ENCODE assay signal across 8 mouse cellular contexts in the genomic region with DNA sequence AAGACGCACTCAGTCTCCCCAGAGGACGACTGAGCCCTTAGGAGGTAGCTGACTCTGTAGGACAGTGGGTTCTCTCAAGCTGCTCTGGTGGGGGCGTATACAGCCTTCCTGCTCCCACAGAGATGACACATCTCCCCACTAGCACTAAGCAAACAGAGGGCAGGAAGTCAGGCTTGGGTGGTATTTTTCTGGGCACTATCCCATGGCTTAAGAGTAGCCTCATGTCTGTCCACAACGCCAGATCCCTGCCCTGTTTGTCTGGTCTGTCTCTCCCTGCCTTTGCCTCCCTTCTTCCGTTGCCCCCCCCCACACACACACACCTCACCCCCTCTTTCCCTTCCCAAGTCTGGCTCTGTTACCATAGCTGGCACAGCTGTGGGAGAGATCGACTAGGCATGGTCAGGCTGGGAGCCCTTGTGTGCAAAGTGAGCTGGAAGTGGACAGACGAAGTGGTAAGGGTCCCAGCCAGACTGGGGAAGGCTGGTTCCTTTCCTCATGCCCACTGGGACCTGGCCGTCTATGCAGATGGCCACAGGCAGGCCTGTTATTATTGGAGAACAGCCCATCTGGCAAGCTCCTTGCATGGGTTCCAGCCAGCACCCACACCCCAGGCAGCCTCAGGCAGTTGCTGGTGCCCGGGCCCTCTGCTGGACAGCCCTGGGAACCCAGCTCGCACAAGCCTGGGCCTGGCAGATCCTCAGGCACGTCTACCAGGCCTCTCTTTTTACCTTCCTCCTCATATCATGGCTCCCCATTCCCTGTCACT. TPM values are rescaled to one million over a fixed set of nuclear protein-coding genes. Genes with fewer than 3 reads are reported as not detected.
A peak's percentile ranks its signal among the peaks of the same experiment; 100 is the strongest.
DNase-seq lines count a peak whose midpoint lies in the region; ATAC-seq and TF ChIP-seq lines count a peak whose summit lies in the region.
"Had no signal": no experiment of that assay in that cellular context is flagged by ENCODE, and none has a peak within 500 bp of the region (broad histone marks: within the 10 kb centered on the region; RNA-seq: fewer than 3 reads in every experiment).

No protein-coding gene starts in this region.

- peak; percentile 49 to 61 (median 56); a peak in 5 of 6 replicates for TF ChIP-seq CTCF in MEL (IDR thresholded peaks at IDR 0.05 in 2 of 3, conservative IDR thresholded peaks at IDR 0.05 in 1 of 3; ENCODE audit: control insufficient read depth in 1 of 3, insufficient read depth in 1 of 3, low read depth in 2 of 3, low read length in 3 of 3, poor library complexity in 1 of 3, severe bottlenecking in 1 of 3)

- H3K4me2 ChIP-seq in forebrain, embryonic 16.5 days (ENCODE audit: low read length), result no peak overlapping the region

- WGBS in forebrain, embryonic 16.5 days, result 24% methylated on average over 11 of the region's 11 CpGs
- WGBS in hindbrain, embryonic 10.5 days, result 22% methylated on average over 11 of the region's 11 CpGs
- 45% methylated on average over 11 of the region's 11 CpGs for WGBS in macrophage (ENCODE audit: missing documents)

- H3K36me3 ChIP-seq in MEL (ENCODE audit: control insufficient read depth in 1 of 2, insufficient read depth in 2 of 2, low read length in 2 of 2) (peaks cover 0 to 37% of the 10 kb centered on the region in 2 experiments; a peak in 2 of 4 replicates), macrophage (ENCODE audit: inconsistent target) (no peaks in the 10 kb centered on the region)
- H3K36me3 ChIP-seq in forebrain, embryonic 16.5 days (ENCODE audit: control insufficient read depth, insufficient read depth), result no peaks in the 10 kb centered on the region
- no peaks in the 10 kb centered on the region for H3K36me3 ChIP-seq in hindbrain, embryonic 10.5 days

- H3K27me3 ChIP-seq in MEL (ENCODE audit: control insufficient read depth in 1 of 2, insufficient read depth in 2 of 2, low read length in 2 of 2), result no peaks in the 10 kb centered on the region
- H3K27me3 ChIP-seq in forebrain, embryonic 16.5 days (replicated peaks; ENCODE audit: control insufficient read depth, insufficient read depth, low read length), result peaks cover 12% of the 10 kb centered on the region
- peaks cover 86% of the 10 kb centered on the region for H3K27me3 ChIP-seq in hindbrain, embryonic 10.5 days (ENCODE audit: insufficient read depth, poor library complexity, severe bottlenecking)

- DNase-seq in MEL (ENCODE audit: low read depth, low spot score), result peak; percentile 84
- peak; percentile 83 for DNase-seq in cerebellum, adult 11-12 months
- DNase-seq in hindbrain, embryonic 10.5 days (ENCODE audit: low spot score), result peak; percentile 62
- peak; percentile 66 to 81 for DNase-seq in layer of hippocampus, postnatal 14 days (ENCODE audit: low spot score in 2 of 2)
- peak; percentile 58 for DNase-seq in right cerebral cortex, postnatal 4 days

- peak overlapping the region; percentile 87 for H3K27ac ChIP-seq in MEL (ENCODE audit: control insufficient read depth, low read depth, low read length)
- peak overlapping the region; percentile 71 for H3K27ac ChIP-seq in forebrain, embryonic 16.5 days (ENCODE audit: low read length)
- H3K27ac ChIP-seq in hindbrain, embryonic 10.5 days, result peak overlapping the region; percentile 88
- peak overlapping the region; percentile 21; the same call in 1 of the 2 replicates for H3K27ac ChIP-seq in macrophage

- H3K9me3 ChIP-seq in MEL (replicated peaks; ENCODE audit: insufficient read depth, low read length), result no peaks in the 10 kb centered on the region
- H3K9me3 ChIP-seq in forebrain, embryonic 16.5 days (ENCODE audit: control insufficient read depth, low read length), result no peaks in the 10 kb centered on the region
- no peaks in the 10 kb centered on the region for H3K9me3 ChIP-seq in hindbrain, embryonic 10.5 days

- TF ChIP-seq EP300 in MEL (IDR thresholded peaks at IDR 0.05; ENCODE audit: low read depth in 1 of 2, low read length in 2 of 2), result 0 out of 4 replicates have a peak, but pooled peaks of 1 of the 2 experiments have one; percentile 4

- H3K4me3 ChIP-seq in MEL (ENCODE audit: control insufficient read depth in 1 of 2, insufficient read depth in 1 of 2, low read depth in 2 of 2, low read length in 2 of 2) (peak overlapping the region in 1 of 2 experiments; percentile 18; a peak in 1 of 4 replicates), macrophage (ENCODE audit: inconsistent target) (no peak overlapping the region)
- no peak overlapping the region for H3K4me3 ChIP-seq in forebrain, embryonic 16.5 days (replicated peaks; ENCODE audit: low read length)
- H3K4me3 ChIP-seq in hindbrain, embryonic 10.5 days, result peak overlapping the region; percentile 5; the same call in 1 of the 2 replicates

- H3K79me2 ChIP-seq in MEL (ENCODE audit: control insufficient read depth, insufficient read depth, low read length, poor library complexity) (peaks cover 35% of the 10 kb centered on the region), macrophage (ENCODE audit: inconsistent target) (peaks cover 17% of the 10 kb centered on the region; the same call in 1 of the 2 replicates)

- no peak for TF ChIP-seq POLR2A in MEL (IDR thresholded peaks at IDR 0.05; ENCODE audit: control insufficient read depth in 1 of 2, insufficient read depth in 1 of 2, low read depth in 1 of 2, low read length in 2 of 2, poor library complexity in 1 of 2)

- peak; percentile 41 for ATAC-seq in forebrain, embryonic 16.5 days

- TF ChIP-seq RAD21 in MEL (IDR thresholded peaks at IDR 0.05; ENCODE audit: low read depth, low read length), result no peak

- H3K4me1 ChIP-seq in MEL (ENCODE audit: control insufficient read depth in 1 of 2, insufficient read depth in 2 of 2, low read length in 2 of 2), result peaks cover 26 to 45% of the 10 kb centered on the region in 2 experiments
- H3K4me1 ChIP-seq in forebrain, embryonic 16.5 days (replicated peaks; ENCODE audit: control insufficient read depth, insufficient read depth, low read length), result peaks cover 55% of the 10 kb centered on the region
- peaks cover 97% of the 10 kb centered on the region for H3K4me1 ChIP-seq in hindbrain, embryonic 10.5 days (replicated peaks)

- H3K9ac ChIP-seq in MEL (ENCODE audit: control insufficient read depth, low read depth, low read length, poor library complexity, severe bottlenecking), result peak overlapping the region; percentile 54
- no peak overlapping the region for H3K9ac ChIP-seq in forebrain, embryonic 16.5 days (replicated peaks; ENCODE audit: low read depth, low read length)

RNA-seq across cellular contexts. Expression of a gene that starts 2.6 kb away (rescaled TPM):
- total RNA-seq in MEL (2012; rRNA removed), result 200 and 238 TPM in 2 replicates
- 100 to 1,000 TPM in 1 of 2 experiments, not detected in 1; 341 TPM for polyA plus RNA-seq in MEL (2012; ENCODE audit: insufficient read depth in 1 of 2, insufficient read length in 2 of 2, low read depth in 1 of 2, low replicate concordance in 2 of 2, missing spikeins in 1 of 2)
- polyA plus RNA-seq in forebrain, embryonic 16.5 days (2015; fragmentation: Nextera tagmentation; extraction: Ambion mirVana), result 79.7 and 85.1 TPM in 2 replicates
- polyA plus RNA-seq in hindbrain, embryonic 10.5 days (2016; fragmentation: Nextera tagmentation; extraction: Ambion mirVana), result 60.4 and 72.0 TPM in 2 replicates
- 10 to 100 TPM; 17.5 to 22.9 TPM for total RNA-seq in layer of hippocampus, postnatal 14 days (2021)
- 100 to 1,000 TPM in 1 of 26 experiments, 10 to 100 TPM in 25; 14.6 to 121 (median 42.6) TPM for total RNA-seq in macrophage (2018; cell fraction: chromatin; rRNA removed)
- total RNA-seq in macrophage (2018; cell fraction: cytosol; rRNA removed), result 10 to 100 TPM; 33.8 to 79.3 (median 46.1) TPM
- 100 to 1,000 TPM in 2 of 26 experiments, 10 to 100 TPM in 24; 34.5 to 101 (median 54.4) TPM for total RNA-seq in macrophage (2018; cell fraction: nucleus; rRNA removed)
- polyA plus RNA-seq in macrophage (2018), result 69.7 to 95.8 TPM (median 74.1 TPM) in 3 replicates

RNA-seq across cellular contexts. Expression of a gene that starts 5.1 kb away (rescaled TPM):
- total RNA-seq in MEL (2012; rRNA removed), result not detected in 2 replicates
- polyA plus RNA-seq in MEL (2012; ENCODE audit: insufficient read depth in 1 of 2, insufficient read length in 2 of 2, low read depth in 1 of 2, low replicate concordance in 2 of 2, missing spikeins in 1 of 2) (not detected), macrophage (2018) (not detected in 3 replicates)
- polyA plus RNA-seq in forebrain, embryonic 16.5 days (2015; fragmentation: Nextera tagmentation; extraction: Ambion mirVana), result not detected in 2 replicates
- polyA plus RNA-seq in hindbrain, embryonic 10.5 days (2016; fragmentation: Nextera tagmentation; extraction: Ambion mirVana), result 0.62 TPM in 1 of 2 replicates, not detected in the other
- not detected for total RNA-seq in layer of hippocampus, postnatal 14 days (2021)
- total RNA-seq in macrophage (2018; cell fraction: chromatin; rRNA removed), result not detected
- total RNA-seq in macrophage (2018; cell fraction: cytosol; rRNA removed), result not detected
- total RNA-seq in macrophage (2018; cell fraction: nucleus; rRNA removed), result not detected
- total RNA-seq: layer of hippocampus, adult 8-10 months had no signal

RNA-seq across cellular contexts. Expression of a gene that starts 23.7 kb away (rescaled TPM):
- total RNA-seq in MEL (2012; rRNA removed), result 1,032 and 1,220 TPM in 2 replicates
- polyA plus RNA-seq in MEL (2012; ENCODE audit: insufficient read depth in 1 of 2, insufficient read length in 2 of 2, low read depth in 1 of 2, low replicate concordance in 2 of 2, missing spikeins in 1 of 2), result over 10,000 TPM in 1 of 2 experiments, 1,000 to 10,000 TPM in 1; 4,130 to 27,726 TPM
- 1,528 and 1,563 TPM in 2 replicates for polyA plus RNA-seq in forebrain, embryonic 16.5 days (2015; fragmentation: Nextera tagmentation; extraction: Ambion mirVana)
- polyA plus RNA-seq in hindbrain, embryonic 10.5 days (2016; fragmentation: Nextera tagmentation; extraction: Ambion mirVana), result 1,585 and 2,006 TPM in 2 replicates
- 1,000 to 10,000 TPM; 1,658 to 1,733 TPM for total RNA-seq in layer of hippocampus, postnatal 14 days (2021)
- 100 to 1,000 TPM in 24 of 26 experiments, 10 to 100 TPM in 2; 75.3 to 326 (median 157) TPM for total RNA-seq in macrophage (2018; cell fraction: chromatin; rRNA removed)
- 1,000 to 10,000 TPM in 1 of 26 experiments, 100 to 1,000 TPM in 25; 478 to 1,021 (median 622) TPM for total RNA-seq in macrophage (2018; cell fraction: cytosol; rRNA removed)
- 100 to 1,000 TPM; 134 to 740 (median 322) TPM for total RNA-seq in macrophage (2018; cell fraction: nucleus; rRNA removed)
- polyA plus RNA-seq in macrophage (2018), result 519 to 1,022 TPM (median 909 TPM) in 3 replicates

RNA-seq across cellular contexts. Expression of a gene that starts 33.1 kb away (rescaled TPM):
- total RNA-seq in MEL (2012; rRNA removed), result 65.8 and 81.7 TPM in 2 replicates
- 100 to 1,000 TPM in 1 of 2 experiments, not detected in 1; 111 TPM for polyA plus RNA-seq in MEL (2012; ENCODE audit: insufficient read depth in 1 of 2, insufficient read length in 2 of 2, low read depth in 1 of 2, low replicate concordance in 2 of 2, missing spikeins in 1 of 2)
- 91.5 and 93.3 TPM in 2 replicates for polyA plus RNA-seq in forebrain, embryonic 16.5 days (2015; fragmentation: Nextera tagmentation; extraction: Ambion mirVana)
- 121 TPM in 2 replicates for polyA plus RNA-seq in hindbrain, embryonic 10.5 days (2016; fragmentation: Nextera tagmentation; extraction: Ambion mirVana)
- total RNA-seq in layer of hippocampus, postnatal 14 days (2021), result 10 to 100 TPM; 47.3 to 52.8 TPM
- total RNA-seq in macrophage (2018; cell fraction: chromatin; rRNA removed), result 100 to 1,000 TPM in 12 of 26 experiments, 10 to 100 TPM in 14; 21.2 to 410 (median 74.1) TPM
- total RNA-seq in macrophage (2018; cell fraction: cytosol; rRNA removed), result 10 to 100 TPM; 41.0 to 71.6 (median 56.5) TPM
- 100 to 1,000 TPM in 13 of 26 experiments, 10 to 100 TPM in 13; 49.8 to 383 (median 91.4) TPM for total RNA-seq in macrophage (2018; cell fraction: nucleus; rRNA removed)
- polyA plus RNA-seq in macrophage (2018), result 41.2 to 72.8 TPM (median 58.2 TPM) in 3 replicates

RNA-seq across cellular contexts. Expression of a gene that starts 41.3 kb away (rescaled TPM):
- 2.7 and 3.3 TPM in 2 replicates for total RNA-seq in MEL (2012; rRNA removed)
- polyA plus RNA-seq in MEL (2012; ENCODE audit: insufficient read depth in 1 of 2, insufficient read length in 2 of 2, low read depth in 1 of 2, low replicate concordance in 2 of 2, missing spikeins in 1 of 2), result 1 to 10 TPM in 1 of 2 experiments, not detected in 1; 5.7 TPM
- 3.9 and 5.0 TPM in 2 replicates for polyA plus RNA-seq in forebrain, embryonic 16.5 days (2015; fragmentation: Nextera tagmentation; extraction: Ambion mirVana)
- polyA plus RNA-seq in hindbrain, embryonic 10.5 days (2016; fragmentation: Nextera tagmentation; extraction: Ambion mirVana), result 8.3 and 9.7 TPM in 2 replicates
- total RNA-seq in layer of hippocampus, postnatal 14 days (2021), result 1 to 10 TPM; 3.4 to 3.6 TPM
- 100 to 1,000 TPM in 18 of 26 experiments, 10 to 100 TPM in 8; 11.3 to 677 (median 279) TPM for total RNA-seq in macrophage (2018; cell fraction: chromatin; rRNA removed)
- 100 to 1,000 TPM in 8 of 26 experiments, 10 to 100 TPM in 16, 1 to 10 TPM in 2; 7.9 to 269 (median 43.5) TPM for total RNA-seq in macrophage (2018; cell fraction: cytosol; rRNA removed)
- total RNA-seq in macrophage (2018; cell fraction: nucleus; rRNA removed), result 100 to 1,000 TPM in 19 of 26 experiments, 10 to 100 TPM in 6, 1 to 10 TPM in 1; 9.8 to 645 (median 296) TPM
- polyA plus RNA-seq in macrophage (2018), result 5.5 to 11.3 TPM (median 9.9 TPM) in 3 replicates

Comparison
In these comparisons a context has a peak if more than half of its experiments do, and no peak if none do; other contexts are left out.
1. H3K27ac ChIP-seq: peak in every context shown above with its lines; median percentile 88 in hindbrain, embryonic 10.5 days; 87 in MEL; 71 in forebrain, embryonic 16.5 days; 21 in macrophage.